Mouse (Mus musculus) erythroblast, embryonic 14.5 days (primary cell): ENCODE measurements around the gene Wdhd1.

Experiments
- GATA1 ChIP-seq: IDR thresholded peaks from 2 replicates; pipeline ENCODE4 v1.6.1; 2012; ENCODE audit warnings: low read length, inconsistent platforms, mixed read lengths
- TAL1 ChIP-seq: IDR thresholded peaks from 3 replicates; pipeline ENCODE4 v1.6.1; 2012; ENCODE audit warnings: low read length, inconsistent platforms, mixed read lengths

DNA sequence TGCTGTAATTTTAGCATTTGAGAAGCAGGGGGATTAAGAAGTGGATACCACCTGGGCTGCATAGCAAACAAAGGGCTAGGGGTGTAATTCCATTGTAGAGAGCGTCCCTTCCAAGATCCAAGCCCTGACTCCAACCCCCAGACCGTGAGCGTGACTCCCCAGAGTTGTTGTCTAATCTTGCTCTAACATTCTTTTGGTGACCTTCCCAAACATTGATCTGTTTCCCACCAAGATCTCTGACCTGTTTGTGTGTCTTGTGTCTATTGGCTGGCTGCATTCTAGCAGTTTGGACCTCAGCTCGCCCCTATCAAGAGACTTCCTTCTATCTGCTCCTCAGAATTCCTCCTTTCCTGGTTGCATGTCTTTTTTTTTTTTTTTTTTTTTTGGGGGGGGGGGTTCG is 10.4 kb upstream of the Wdhd1 start:
- no peak for TF ChIP-seq GATA1
- no peak for TF ChIP-seq TAL1
